Mouse (Mus musculus): ENCODE results near the gene Cdc42ep3. TPM values are rescaled to one million over a fixed set of nuclear protein-coding genes. Genes with fewer than 3 reads are reported as not detected.

Gene Cdc42ep3
- polyA plus RNA-seq, 1 experiment from 2014 or later: 42.8 TPM

- ATAC-seq (ENCODE audit: insufficient number of reproducible peaks, low FRiP score): no peak
- no peak overlapping the region for H3K27ac ChIP-seq (ENCODE audit: poor library complexity, severe bottlenecking)
Measured at GRCm38 (mm10) chr17:79364749-79365450, 10.0 kb upstream of the Cdc42ep3 start.

GRCm38 (mm10) chr17:79356071-79356601 lies 1.2 kb upstream of the Cdc42ep3 start:
- no peaks in the 10 kb centered on the region for H3K9me3 ChIP-seq (replicated peaks)
- no peak for ATAC-seq (ENCODE audit: insufficient number of reproducible peaks, low FRiP score)
- peak overlapping the region; percentile 77 for H3K4me3 ChIP-seq
- H3K4me1 ChIP-seq (replicated peaks): peaks cover 23% of the 10 kb centered on the region
- H3K36me3 ChIP-seq: no peaks in the 10 kb centered on the region
- WGBS: 3% methylated on average over 24 of the region's 24 CpGs
- peak overlapping the region; percentile 99 for H3K4me2 ChIP-seq
- H3K9ac ChIP-seq: peak overlapping the region; percentile 90
- H3K27me3 ChIP-seq (replicated peaks): no peaks in the 10 kb centered on the region
- 0 out of 2 replicates have a peak overlapping the region, but pooled peaks have one; percentile 14 for H3K27ac ChIP-seq (ENCODE audit: poor library complexity, severe bottlenecking)

More at GRCm38 (mm10) chr17:79364749-79365450, 10.0 kb upstream of the Cdc42ep3 start:
- WGBS: 44% methylated on average over 5 of the region's 5 CpGs
- H3K4me1 ChIP-seq (replicated peaks): peaks cover 11% of the 10 kb centered on the region
- H3K9ac ChIP-seq: no peak overlapping the region
- no peaks in the 10 kb centered on the region for H3K27me3 ChIP-seq (replicated peaks)
- H3K4me2 ChIP-seq: no peak overlapping the region
- no peak overlapping the region for H3K4me3 ChIP-seq
- H3K36me3 ChIP-seq: no peaks in the 10 kb centered on the region
- H3K9me3 ChIP-seq (replicated peaks): no peaks in the 10 kb centered on the region

- peaks cover 30% of the 10 kb centered on the region for H3K4me1 ChIP-seq (replicated peaks)
- H3K36me3 ChIP-seq: no peaks in the 10 kb centered on the region
- under 1% methylated on average over 59 of the region's 59 CpGs for WGBS
- H3K27ac ChIP-seq (ENCODE audit: poor library complexity, severe bottlenecking): peak overlapping the region; percentile 88
- H3K9me3 ChIP-seq (replicated peaks): no peaks in the 10 kb centered on the region
- H3K9ac ChIP-seq: peak overlapping the region; percentile 90
- peak; percentile 70 for ATAC-seq (ENCODE audit: insufficient number of reproducible peaks, low FRiP score)
- H3K27me3 ChIP-seq (replicated peaks): no peaks in the 10 kb centered on the region
- H3K4me3 ChIP-seq: peak overlapping the region; percentile 77
- H3K4me2 ChIP-seq: peak overlapping the region; percentile 99
Measured at GRCm38 (mm10) chr17:79355271-79355991, 540 bp upstream of the Cdc42ep3 start.

- Histone ChIP-seq H3K4me3 (peak overlapping the region; percentile 77), H3K4me1 (replicated peaks) (peaks cover 43% of the 10 kb centered on the region), H3K9ac (peak overlapping the region; percentile 90), H3K27ac (ENCODE audit: poor library complexity, severe bottlenecking) (peak overlapping the region; percentile 88), H3K4me2 (peak overlapping the region; percentile 99), H3K27me3 (replicated peaks) (no peaks in the 10 kb centered on the region), H3K36me3 (peaks cover 6% of the 10 kb centered on the region; the same call in 1 of the 2 replicates), H3K9me3 (replicated peaks) (no peaks in the 10 kb centered on the region)
- ATAC-seq (ENCODE audit: insufficient number of reproducible peaks, low FRiP score): no peak
- WGBS: 1% methylated on average over 6 of the region's 6 CpGs
Measured at GRCm38 (mm10) chr17:79354174-79354443, 782 bp downstream of the Cdc42ep3 start.

GRCm38 (mm10) chr17:79353446-79354173 lies 1.3 kb downstream of the Cdc42ep3 start:
- WGBS: 6% methylated on average over 16 of the region's 16 CpGs
- peak overlapping the region; percentile 88 for H3K27ac ChIP-seq (ENCODE audit: poor library complexity, severe bottlenecking)
- ATAC-seq (ENCODE audit: insufficient number of reproducible peaks, low FRiP score): no peak
- H3K27me3 ChIP-seq (replicated peaks): no peaks in the 10 kb centered on the region
- H3K4me1 ChIP-seq (replicated peaks): peaks cover 45% of the 10 kb centered on the region
- peak overlapping the region; percentile 90 for H3K9ac ChIP-seq
- H3K9me3 ChIP-seq (replicated peaks): no peaks in the 10 kb centered on the region
- peak overlapping the region; percentile 77 for H3K4me3 ChIP-seq
- peaks cover 6% of the 10 kb centered on the region; the same call in 1 of the 2 replicates for H3K36me3 ChIP-seq
- peak overlapping the region; percentile 99 for H3K4me2 ChIP-seq

- H3K36me3 ChIP-seq: peaks cover 9% of the 10 kb centered on the region
- H3K9ac ChIP-seq: 0 out of 2 replicates have a peak overlapping the region, but pooled peaks have one; percentile 11
- ATAC-seq (ENCODE audit: insufficient number of reproducible peaks, low FRiP score): peak; percentile 64
- H3K4me1 ChIP-seq (replicated peaks): peaks cover 62% of the 10 kb centered on the region
- 17% methylated on average over 11 of the region's 11 CpGs for WGBS
- H3K4me3 ChIP-seq: no peak overlapping the region
- H3K9me3 ChIP-seq (replicated peaks): no peaks in the 10 kb centered on the region
- H3K27me3 ChIP-seq (replicated peaks): no peaks in the 10 kb centered on the region
- H3K27ac ChIP-seq (ENCODE audit: poor library complexity, severe bottlenecking): peak overlapping the region; percentile 53
- H3K4me2 ChIP-seq: peak overlapping the region; percentile 15
Measured at GRCm38 (mm10) chr17:79350751-79351191, 4.1 kb downstream of the Cdc42ep3 start.

GRCm38 (mm10) chr17:79349371-79349770 lies 5.5 kb downstream of the Cdc42ep3 start:
- Histone ChIP-seq H3K9me3 (replicated peaks) (no peaks in the 10 kb centered on the region), H3K4me3 (no peak overlapping the region), H3K27me3 (replicated peaks) (no peaks in the 10 kb centered on the region), H3K9ac (no peak overlapping the region), H3K36me3 (peaks cover 16% of the 10 kb centered on the region), H3K4me1 (replicated peaks) (peaks cover 68% of the 10 kb centered on the region), H3K27ac (ENCODE audit: poor library complexity, severe bottlenecking) (no peak overlapping the region), H3K4me2 (no peak overlapping the region)
- ATAC-seq (ENCODE audit: insufficient number of reproducible peaks, low FRiP score): no peak
- 82% methylated on average over 4 of the region's 4 CpGs for WGBS

- no peak overlapping the region for H3K4me3 ChIP-seq
- no peak overlapping the region for H3K9ac ChIP-seq
- no peaks in the 10 kb centered on the region for H3K9me3 ChIP-seq (replicated peaks)
- ATAC-seq (ENCODE audit: insufficient number of reproducible peaks, low FRiP score): no peak
- H3K4me1 ChIP-seq (replicated peaks): peaks cover 74% of the 10 kb centered on the region
- no peaks in the 10 kb centered on the region for H3K27me3 ChIP-seq (replicated peaks)
- peaks cover 16% of the 10 kb centered on the region for H3K36me3 ChIP-seq
- 55% methylated on average over 7 of the region's 7 CpGs for WGBS
- H3K4me2 ChIP-seq: no peak overlapping the region
- no peak overlapping the region for H3K27ac ChIP-seq (ENCODE audit: poor library complexity, severe bottlenecking)
Measured at GRCm38 (mm10) chr17:79347920-79348589, 6.8 kb downstream of the Cdc42ep3 start.

GRCm38 (mm10) chr17:79347291-79347690 lies 7.6 kb downstream of the Cdc42ep3 start:
- Histone ChIP-seq H3K36me3 (peaks cover 16% of the 10 kb centered on the region), H3K4me1 (replicated peaks) (peaks cover 76% of the 10 kb centered on the region), H3K27me3 (replicated peaks) (no peaks in the 10 kb centered on the region), H3K9ac (no peak overlapping the region), H3K4me2 (no peak overlapping the region), H3K9me3 (replicated peaks) (no peaks in the 10 kb centered on the region), H3K27ac (ENCODE audit: poor library complexity, severe bottlenecking) (no peak overlapping the region), H3K4me3 (no peak overlapping the region)
- no peak for ATAC-seq (ENCODE audit: insufficient number of reproducible peaks, low FRiP score)
- WGBS: 64% methylated on average over 4 of the region's 4 CpGs

GRCm38 (mm10) chr17:79345001-79345709 lies 9.7 kb downstream of the Cdc42ep3 start:
- WGBS: 89% methylated on average over 25 of the region's 25 CpGs
- Histone ChIP-seq H3K27me3 (replicated peaks) (no peaks in the 10 kb centered on the region), H3K9ac (no peak overlapping the region), H3K36me3 (peaks cover 16% of the 10 kb centered on the region), H3K9me3 (replicated peaks) (no peaks in the 10 kb centered on the region), H3K4me2 (no peak overlapping the region), H3K4me3 (no peak overlapping the region), H3K27ac (ENCODE audit: poor library complexity, severe bottlenecking) (no peak overlapping the region), H3K4me1 (replicated peaks) (peaks cover 63% of the 10 kb centered on the region)
- no peak for ATAC-seq (ENCODE audit: insufficient number of reproducible peaks, low FRiP score)

Data from heart, embryonic 12.5 days (tissue).